Mouse (Mus musculus): Measurements from ENCODE around the gene Tnni1. TPM values are rescaled to one million over a fixed set of nuclear protein-coding genes. Genes with fewer than 3 reads are reported as not detected.

Gene Tnni1
- polyA plus RNA-seq, 1 experiment from 2014 or later = 246 TPM

- no peak overlapping the region for H3K4me2 ChIP-seq (replicated peaks)
- 78% methylated on average over 5 of the region's 5 CpGs for WGBS
- no peak overlapping the region for H3K4me3 ChIP-seq
- H3K9me3 ChIP-seq = no peaks in the 10 kb centered on the region
- H3K4me1 ChIP-seq = peaks cover 2% of the 10 kb centered on the region; the same call in 1 of the 2 replicates
- peaks cover 38% of the 10 kb centered on the region for H3K27me3 ChIP-seq
- H3K36me3 ChIP-seq = no peaks in the 10 kb centered on the region
- H3K27ac ChIP-seq = no peak overlapping the region
- H3K9ac ChIP-seq = no peak overlapping the region
- ATAC-seq (ENCODE audit: low FRiP score, low read depth) = no peak
Observed at GRCm38 (mm10) chr1:135813687-135814395, 34.6 kb downstream of the Tnni1 start.

- H3K9ac ChIP-seq = no peak overlapping the region
- no peak for ATAC-seq (ENCODE audit: low FRiP score, low read depth)
- H3K36me3 ChIP-seq = no peaks in the 10 kb centered on the region
- no peak overlapping the region for H3K4me3 ChIP-seq
- no peak overlapping the region for H3K27ac ChIP-seq
- WGBS = 83% methylated on average over 5 of the region's 5 CpGs
- no peak overlapping the region for H3K4me2 ChIP-seq (replicated peaks)
- H3K4me1 ChIP-seq = peaks cover 4% of the 10 kb centered on the region; the same call in 1 of the 2 replicates
- H3K27me3 ChIP-seq = peaks cover 45% of the 10 kb centered on the region
- H3K9me3 ChIP-seq = no peaks in the 10 kb centered on the region
Observed at GRCm38 (mm10) chr1:135814531-135814930, 35.3 kb downstream of the Tnni1 start.

- Histone ChIP-seq H3K9me3 (no peaks in the 10 kb centered on the region), H3K4me1 (peaks cover 4% of the 10 kb centered on the region; the same call in 1 of the 2 replicates), H3K36me3 (no peaks in the 10 kb centered on the region), H3K9ac (no peak overlapping the region), H3K27me3 (peaks cover 73% of the 10 kb centered on the region), H3K27ac (no peak overlapping the region), H3K4me2 (replicated peaks) (no peak overlapping the region), H3K4me3 (no peak overlapping the region)
- WGBS = 62% methylated on average over 4 of the region's 4 CpGs
- no peak for ATAC-seq (ENCODE audit: low FRiP score, low read depth)
Observed at GRCm38 (mm10) chr1:135817595-135817994, 38.4 kb downstream of the Tnni1 start.

- Histone ChIP-seq H3K27me3 (peaks cover 79% of the 10 kb centered on the region), H3K4me1 (peaks cover 4% of the 10 kb centered on the region; the same call in 1 of the 2 replicates), H3K9ac (peak within 1 kb of the TSS; percentile 74), H3K27ac (no peak within 1 kb of the TSS), H3K4me3 (peak within 1 kb of the TSS; percentile 63), H3K4me2 (replicated peaks) (peak within 1 kb of the TSS; percentile 99), H3K36me3 (no peaks in the 10 kb centered on the region), H3K9me3 (no peaks in the 10 kb centered on the region)
- under 1% methylated on average over 63 of the region's 63 CpGs for WGBS
- ATAC-seq (ENCODE audit: low FRiP score, low read depth) = peak; percentile 41; the same call in 1 of the 2 replicates
Observed at GRCm38 (mm10) chr1:135818481-135819086, 39.4 kb downstream of the Tnni1 start, which contains the start of gene Lad1. TSS of gene Lad1 (plus strand) at chr1:135818598.

- Histone ChIP-seq H3K36me3 (no peaks in the 10 kb centered on the region), H3K27me3 (peaks cover 76% of the 10 kb centered on the region), H3K4me2 (replicated peaks) (peak overlapping the region; percentile 9; the same call in 1 of the 2 replicates), H3K27ac (no peak overlapping the region), H3K4me3 (no peak overlapping the region), H3K9ac (no peak overlapping the region), H3K9me3 (no peaks in the 10 kb centered on the region), H3K4me1 (peaks cover 4% of the 10 kb centered on the region; the same call in 1 of the 2 replicates)
- WGBS = 76% methylated on average over 10 of the region's 10 CpGs
- no peak for ATAC-seq (ENCODE audit: low FRiP score, low read depth)
Observed at GRCm38 (mm10) chr1:135820071-135820470, 40.8 kb downstream of the Tnni1 start.

GRCm38 (mm10) chr1:135820736-135821364, 41.6 kb downstream of the Tnni1 start:
- no peak overlapping the region for H3K9ac ChIP-seq
- peaks cover 71% of the 10 kb centered on the region for H3K27me3 ChIP-seq
- no peak overlapping the region for H3K27ac ChIP-seq
- no peak overlapping the region for H3K4me3 ChIP-seq
- WGBS = 85% methylated on average over 16 of the region's 16 CpGs
- peaks cover 4% of the 10 kb centered on the region; the same call in 1 of the 2 replicates for H3K4me1 ChIP-seq
- H3K9me3 ChIP-seq = no peaks in the 10 kb centered on the region
- no peak for ATAC-seq (ENCODE audit: low FRiP score, low read depth)
- H3K36me3 ChIP-seq = no peaks in the 10 kb centered on the region
- H3K4me2 ChIP-seq (replicated peaks) = no peak overlapping the region

GRCm38 (mm10) chr1:135821780-135822179, 42.5 kb downstream of the Tnni1 start:
- peaks cover 62% of the 10 kb centered on the region for H3K27me3 ChIP-seq
- no peak for ATAC-seq (ENCODE audit: low FRiP score, low read depth)
- no peak overlapping the region for H3K27ac ChIP-seq
- H3K9ac ChIP-seq = no peak overlapping the region
- 83% methylated on average over 7 of the region's 7 CpGs for WGBS
- no peaks in the 10 kb centered on the region for H3K9me3 ChIP-seq
- H3K4me1 ChIP-seq = peaks cover 4% of the 10 kb centered on the region; the same call in 1 of the 2 replicates
- no peak overlapping the region for H3K4me3 ChIP-seq
- H3K36me3 ChIP-seq = no peaks in the 10 kb centered on the region
- H3K4me2 ChIP-seq (replicated peaks) = no peak overlapping the region

- 16% methylated on average over 1 of the region's 1 CpGs for WGBS
- Histone ChIP-seq H3K27ac (no peak overlapping the region), H3K27me3 (no peaks in the 10 kb centered on the region), H3K4me1 (peaks cover 6% of the 10 kb centered on the region; the same call in 1 of the 2 replicates), H3K36me3 (no peaks in the 10 kb centered on the region), H3K9me3 (no peaks in the 10 kb centered on the region), H3K4me2 (replicated peaks) (no peak overlapping the region), H3K4me3 (no peak overlapping the region), H3K9ac (no peak overlapping the region)
- no peak for ATAC-seq (ENCODE audit: low FRiP score, low read depth)
Observed at GRCm38 (mm10) chr1:135828918-135829317, 49.7 kb downstream of the Tnni1 start.

GRCm38 (mm10) chr1:135834206-135834859, 55.1 kb downstream of the Tnni1 start:
- WGBS = 62% methylated on average over 6 of the region's 6 CpGs
- Histone ChIP-seq H3K9me3 (no peaks in the 10 kb centered on the region), H3K4me1 (peaks cover 27% of the 10 kb centered on the region), H3K9ac (no peak overlapping the region), H3K36me3 (no peaks in the 10 kb centered on the region), H3K4me3 (no peak overlapping the region), H3K4me2 (replicated peaks) (no peak overlapping the region), H3K27me3 (no peaks in the 10 kb centered on the region), H3K27ac (no peak overlapping the region)
- no peak for ATAC-seq (ENCODE audit: low FRiP score, low read depth)

- 64% methylated on average over 8 of the region's 8 CpGs for WGBS
- Histone ChIP-seq H3K4me1 (peaks cover 29% of the 10 kb centered on the region), H3K4me2 (replicated peaks) (no peak overlapping the region), H3K4me3 (no peak overlapping the region), H3K27me3 (no peaks in the 10 kb centered on the region), H3K27ac (no peak overlapping the region), H3K9me3 (no peaks in the 10 kb centered on the region), H3K36me3 (no peaks in the 10 kb centered on the region), H3K9ac (no peak overlapping the region)
- no peak for ATAC-seq (ENCODE audit: low FRiP score, low read depth)
Observed at GRCm38 (mm10) chr1:135834983-135835382, 55.7 kb downstream of the Tnni1 start.

- no peaks in the 10 kb centered on the region for H3K36me3 ChIP-seq
- H3K27ac ChIP-seq = 0 out of 2 replicates have a peak within 1 kb of the TSS, but pooled peaks have one; percentile 28
- no peak within 1 kb of the TSS for H3K4me3 ChIP-seq
- no peaks in the 10 kb centered on the region for H3K9me3 ChIP-seq
- 32% methylated on average over 9 of the region's 9 CpGs for WGBS
- H3K4me1 ChIP-seq = peaks cover 38% of the 10 kb centered on the region
- no peak within 1 kb of the TSS for H3K9ac ChIP-seq
- peak; percentile 55; the same call in 1 of the 2 replicates for ATAC-seq (ENCODE audit: low FRiP score, low read depth)
- no peaks in the 10 kb centered on the region for H3K27me3 ChIP-seq
- H3K4me2 ChIP-seq (replicated peaks) = no peak within 1 kb of the TSS
Observed at GRCm38 (mm10) chr1:135835716-135836483, 56.7 kb downstream of the Tnni1 start, which contains the start of gene Tnnt2. TSS of gene Tnnt2 (plus strand) at chr1:135836354.
